Mouse (Mus musculus): ENCODE results near the gene Cryzl2.

DNA sequence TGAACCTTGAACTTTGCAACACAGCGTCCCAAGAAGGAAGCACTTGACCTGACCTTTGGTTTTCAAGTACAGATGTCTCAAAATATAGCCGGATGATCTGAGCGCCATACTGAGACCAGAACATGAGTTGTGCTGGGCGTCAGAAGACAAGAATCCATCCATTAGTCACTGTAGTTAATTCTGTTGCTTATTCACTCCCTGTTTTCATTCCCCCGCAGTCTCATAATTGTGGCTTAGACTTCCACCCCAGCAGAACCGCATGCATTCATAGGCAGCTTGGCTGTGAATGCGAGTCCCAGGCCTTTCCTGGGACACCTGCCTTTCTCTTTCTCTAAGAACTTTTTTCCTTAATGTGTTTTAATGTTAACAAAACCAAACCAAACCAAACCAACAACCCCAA is 14.3 kb downstream of the Cryzl2 start:
- TF ChIP-seq GATA1 (IDR thresholded peaks at IDR 0.05; ENCODE audit: low read length) (no peak), TAL1 (IDR thresholded peaks at IDR 0.05; ENCODE audit: low read length) (no peak)

All from erythroblast, embryonic 14.5 days (primary cell).